Mouse (Mus musculus): ENCODE measurements around the gene Rab15. TPM values are rescaled to one million over a fixed set of nuclear protein-coding genes. Genes with fewer than 3 reads are reported as not detected.

Gene Rab15
- polyA plus RNA-seq, 1 experiment from 2014 or later = 6.3 TPM

DNA sequence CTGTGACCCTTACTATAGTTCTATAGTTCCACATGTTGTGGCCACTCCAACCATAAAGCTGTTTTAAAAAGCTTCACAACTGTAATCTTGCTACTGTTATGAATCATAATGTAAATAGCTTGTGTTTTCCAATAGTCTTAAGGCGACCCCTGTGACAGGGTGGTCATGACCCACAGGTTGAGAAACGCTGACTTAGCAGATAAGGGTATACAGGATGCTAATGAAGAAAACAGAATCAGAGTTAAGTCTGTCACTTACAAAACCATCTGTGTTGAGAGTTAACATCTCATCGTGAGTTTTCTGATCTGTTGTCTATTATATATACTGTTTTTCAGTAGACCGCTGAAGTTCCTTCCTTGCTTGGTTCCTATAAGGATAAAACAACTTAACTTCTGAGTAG lies 16.6 kb upstream of the Rab15 start:
- no peaks in the 10 kb centered on the region for H3K36me3 ChIP-seq
- 89% methylated on average over 4 of the region's 4 CpGs for WGBS

DNA sequence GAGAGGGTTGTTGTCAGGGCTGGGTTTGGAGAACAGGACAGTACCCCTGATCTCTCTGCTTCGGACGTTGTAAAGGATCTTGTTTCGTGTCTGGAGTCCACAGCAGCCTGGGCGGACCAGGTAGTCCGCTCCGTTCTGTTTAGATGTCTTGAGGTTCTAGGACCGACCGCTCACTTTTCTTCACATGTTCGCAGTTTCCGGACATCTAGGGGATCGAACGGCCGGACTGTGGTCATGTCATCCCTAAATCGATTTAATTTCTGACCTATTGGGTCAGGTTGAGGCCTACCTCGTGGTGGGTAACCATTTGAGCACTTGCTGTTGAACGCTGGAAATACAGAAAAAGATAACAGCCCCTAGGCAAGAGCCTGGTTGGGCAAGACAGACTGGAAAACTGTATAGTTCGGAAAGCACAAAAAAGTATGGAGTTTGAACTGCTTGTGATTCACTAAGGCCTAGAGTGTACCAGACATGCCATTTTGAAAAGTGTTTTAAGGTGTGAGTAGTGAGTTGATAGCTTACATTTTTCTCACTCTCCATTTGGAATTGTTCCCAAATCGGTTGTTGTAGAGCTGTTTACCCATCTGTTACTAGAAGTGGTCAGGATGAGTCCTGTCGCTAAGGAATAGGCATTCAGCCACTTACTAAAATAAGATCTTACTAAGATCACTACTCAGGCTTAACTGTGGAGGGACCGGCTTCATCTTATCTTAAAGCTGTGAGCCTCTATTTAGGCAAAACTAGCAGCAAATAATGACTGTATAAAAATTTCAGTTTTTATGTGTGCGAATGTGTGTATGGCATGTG lies 15.3 kb upstream of the Rab15 start:
- no peak for DNase-seq (ENCODE audit: low spot score)
- WGBS = 13% methylated on average over 21 of the region's 21 CpGs
- H3K4me3 ChIP-seq = peak overlapping the region; percentile 73
- H3K4me1 ChIP-seq = peaks cover 7% of the 10 kb centered on the region; the same call in 1 of the 2 replicates
- H3K9me3 ChIP-seq = no peaks in the 10 kb centered on the region
- H3K27ac ChIP-seq = peak overlapping the region; percentile 84
- H3K27me3 ChIP-seq (ENCODE audit: insufficient read depth, poor library complexity, severe bottlenecking) = no peaks in the 10 kb centered on the region
- H3K36me3 ChIP-seq = no peaks in the 10 kb centered on the region

More for the DNA sequence above, 16.6 kb upstream of the Rab15 start:
- no peak for DNase-seq (ENCODE audit: low spot score)
- Histone ChIP-seq H3K9me3 (no peaks in the 10 kb centered on the region), H3K4me1 (peaks cover 7% of the 10 kb centered on the region; the same call in 1 of the 2 replicates), H3K27me3 (ENCODE audit: insufficient read depth, poor library complexity, severe bottlenecking) (no peaks in the 10 kb centered on the region), H3K4me3 (no peak overlapping the region), H3K27ac (no peak overlapping the region)

- H3K27ac ChIP-seq = peak overlapping the region; percentile 84
- H3K36me3 ChIP-seq = no peaks in the 10 kb centered on the region
- no peaks in the 10 kb centered on the region for H3K9me3 ChIP-seq
- WGBS = under 1% methylated on average over 43 of the region's 43 CpGs
- no peaks in the 10 kb centered on the region for H3K27me3 ChIP-seq (ENCODE audit: insufficient read depth, poor library complexity, severe bottlenecking)
- H3K4me3 ChIP-seq = peak overlapping the region; percentile 73
- DNase-seq (ENCODE audit: low spot score) = peak; percentile 99
- peaks cover 7% of the 10 kb centered on the region; the same call in 1 of the 2 replicates for H3K4me1 ChIP-seq
These were observed 14.6 kb upstream of the Rab15 start for GRCm38 (mm10) chr12:76837101-76837843.

DNA sequence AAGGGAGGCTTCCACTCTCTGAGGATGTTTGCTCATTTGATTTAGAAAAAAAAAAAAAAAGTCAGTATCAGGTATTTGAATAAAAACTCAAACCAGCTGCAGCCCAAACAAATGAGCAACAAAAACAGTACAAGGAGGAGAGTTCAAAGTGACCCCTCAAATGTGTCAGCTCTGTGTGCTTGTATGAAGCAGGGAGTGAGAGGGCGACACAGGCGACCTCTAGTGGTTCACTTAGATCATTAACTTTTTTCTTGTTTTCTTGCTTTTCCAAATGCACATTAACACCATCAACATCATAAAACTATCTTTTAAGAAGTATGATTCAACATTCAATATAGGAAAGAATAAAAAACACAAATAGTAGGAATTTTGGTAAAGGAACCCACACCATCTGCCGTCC lies 10.0 kb upstream of the Rab15 start:
- no peaks in the 10 kb centered on the region for H3K27me3 ChIP-seq (ENCODE audit: insufficient read depth, poor library complexity, severe bottlenecking)
- DNase-seq (ENCODE audit: low spot score) = no peak
- 6% methylated on average over 3 of the region's 3 CpGs for WGBS
- H3K4me3 ChIP-seq = no peak overlapping the region
- H3K27ac ChIP-seq = no peak overlapping the region
- no peaks in the 10 kb centered on the region for H3K4me1 ChIP-seq
- H3K36me3 ChIP-seq = no peaks in the 10 kb centered on the region
- no peaks in the 10 kb centered on the region for H3K9me3 ChIP-seq

- DNase-seq (ENCODE audit: low spot score) = no peak
- Histone ChIP-seq H3K4me3 (no peak overlapping the region), H3K27me3 (ENCODE audit: insufficient read depth, poor library complexity, severe bottlenecking) (peaks cover 62% of the 10 kb centered on the region), H3K9me3 (no peaks in the 10 kb centered on the region), H3K36me3 (no peaks in the 10 kb centered on the region), H3K27ac (no peak overlapping the region), H3K4me1 (peaks cover 23% of the 10 kb centered on the region)
- WGBS = 60% methylated on average over 4 of the region's 4 CpGs
These were observed 2.6 kb upstream of the Rab15 start for GRCm38 (mm10) chr12:76825283-76825682.

GRCm38 (mm10) chr12:76822002-76822650 lies 582 bp downstream of the Rab15 start:
- no peaks in the 10 kb centered on the region for H3K9me3 ChIP-seq
- DNase-seq (ENCODE audit: low spot score) = no peak
- H3K27me3 ChIP-seq (ENCODE audit: insufficient read depth, poor library complexity, severe bottlenecking) = peaks cover 88% of the 10 kb centered on the region
- H3K27ac ChIP-seq = peak overlapping the region; percentile 84
- under 1% methylated on average over 63 of the region's 66 CpGs for WGBS
- H3K4me3 ChIP-seq = peak overlapping the region; percentile 82
- H3K4me1 ChIP-seq = peaks cover 26% of the 10 kb centered on the region
- H3K36me3 ChIP-seq = no peaks in the 10 kb centered on the region

DNA sequence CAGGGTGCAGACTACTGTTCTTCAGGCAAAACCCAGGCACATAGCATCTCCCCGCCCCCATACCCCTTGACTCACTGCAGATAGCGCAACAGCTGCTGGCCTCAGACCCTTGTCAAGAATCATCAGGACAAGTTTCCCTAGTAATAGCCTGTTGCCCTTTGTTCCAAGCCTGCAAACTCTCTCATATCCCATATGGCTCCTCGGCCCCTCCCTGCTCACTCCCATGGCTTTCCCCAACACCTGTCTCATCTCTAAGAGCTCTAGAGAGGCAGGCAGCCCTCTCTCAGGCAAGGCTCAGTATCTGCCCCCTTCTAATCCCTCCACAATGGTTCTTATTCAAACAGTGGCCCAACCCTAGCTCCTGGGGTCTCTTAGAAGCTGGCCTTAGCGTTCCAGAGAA lies 2.1 kb downstream of the Rab15 start:
- WGBS = 44% methylated on average over 4 of the region's 4 CpGs
- peaks cover 26% of the 10 kb centered on the region for H3K4me1 ChIP-seq
- no peaks in the 10 kb centered on the region for H3K9me3 ChIP-seq
- DNase-seq (ENCODE audit: low spot score) = no peak
- peaks cover 89% of the 10 kb centered on the region for H3K27me3 ChIP-seq (ENCODE audit: insufficient read depth, poor library complexity, severe bottlenecking)
- no peaks in the 10 kb centered on the region for H3K36me3 ChIP-seq
- H3K27ac ChIP-seq = 0 out of 2 replicates have a peak overlapping the region, but pooled peaks have one; percentile 6
- H3K4me3 ChIP-seq = no peak overlapping the region

DNA sequence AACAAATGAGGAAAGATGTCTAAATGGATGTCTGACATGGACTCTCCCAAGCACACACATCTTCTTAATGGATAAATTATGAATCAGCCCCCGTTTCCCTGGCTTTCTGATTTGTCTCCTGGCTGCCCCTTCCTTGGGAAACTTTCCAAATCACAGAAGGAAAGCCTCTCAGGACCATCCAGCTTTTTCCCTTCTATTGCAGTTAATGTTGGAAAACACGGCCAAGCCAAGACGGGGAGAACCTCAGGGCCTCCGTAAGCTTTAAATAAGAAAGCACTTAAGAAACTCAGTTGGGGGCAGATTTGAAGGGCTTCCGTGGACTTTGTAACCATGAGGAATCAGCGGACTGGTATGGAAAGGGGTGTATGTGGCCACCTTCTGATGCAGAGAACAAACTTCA lies 2.9 kb downstream of the Rab15 start:
- WGBS = 80% methylated on average over 6 of the region's 6 CpGs
- H3K27ac ChIP-seq = no peak overlapping the region
- H3K4me1 ChIP-seq = peaks cover 26% of the 10 kb centered on the region
- peaks cover 83% of the 10 kb centered on the region for H3K27me3 ChIP-seq (ENCODE audit: insufficient read depth, poor library complexity, severe bottlenecking)
- DNase-seq (ENCODE audit: low spot score) = no peak
- no peaks in the 10 kb centered on the region for H3K9me3 ChIP-seq
- no peaks in the 10 kb centered on the region for H3K36me3 ChIP-seq
- no peak overlapping the region for H3K4me3 ChIP-seq

- DNase-seq (ENCODE audit: low spot score) = no peak
- WGBS = 83% methylated on average over 9 of the region's 9 CpGs
- Histone ChIP-seq H3K27ac (0 out of 2 replicates have a peak overlapping the region, but pooled peaks have one; percentile 3), H3K4me1 (peaks cover 23% of the 10 kb centered on the region), H3K9me3 (no peaks in the 10 kb centered on the region), H3K4me3 (no peak overlapping the region), H3K36me3 (no peaks in the 10 kb centered on the region), H3K27me3 (ENCODE audit: insufficient read depth, poor library complexity, severe bottlenecking) (peaks cover 74% of the 10 kb centered on the region)
These were observed 3.8 kb downstream of the Rab15 start for GRCm38 (mm10) chr12:76818908-76819307.

- WGBS = 64% methylated on average over 4 of the region's 4 CpGs
- DNase-seq (ENCODE audit: low spot score) = no peak
- H3K27me3 ChIP-seq (ENCODE audit: insufficient read depth, poor library complexity, severe bottlenecking) = peaks cover 66% of the 10 kb centered on the region
These were observed 4.6 kb downstream of the Rab15 start for GRCm38 (mm10) chr12:76818120-76818519.

GRCm38 (mm10) chr12:76817176-76817575 lies 5.5 kb downstream of the Rab15 start:
- WGBS = 64% methylated on average over 4 of the region's 4 CpGs
- no peak for DNase-seq (ENCODE audit: low spot score)
- H3K27ac ChIP-seq = no peak overlapping the region
- H3K4me1 ChIP-seq = peaks cover 20% of the 10 kb centered on the region
- no peaks in the 10 kb centered on the region for H3K9me3 ChIP-seq
- peaks cover 57% of the 10 kb centered on the region for H3K27me3 ChIP-seq (ENCODE audit: insufficient read depth, poor library complexity, severe bottlenecking)
- no peak overlapping the region for H3K4me3 ChIP-seq
- H3K36me3 ChIP-seq = no peaks in the 10 kb centered on the region

More at GRCm38 (mm10) chr12:76818120-76818519, 4.6 kb downstream of the Rab15 start:
- 0 out of 2 replicates have a peak overlapping the region, but pooled peaks have one; percentile 3 for H3K27ac ChIP-seq
- peaks cover 23% of the 10 kb centered on the region for H3K4me1 ChIP-seq
- no peaks in the 10 kb centered on the region for H3K36me3 ChIP-seq
- H3K4me3 ChIP-seq = no peak overlapping the region
- no peaks in the 10 kb centered on the region for H3K9me3 ChIP-seq

DNA sequence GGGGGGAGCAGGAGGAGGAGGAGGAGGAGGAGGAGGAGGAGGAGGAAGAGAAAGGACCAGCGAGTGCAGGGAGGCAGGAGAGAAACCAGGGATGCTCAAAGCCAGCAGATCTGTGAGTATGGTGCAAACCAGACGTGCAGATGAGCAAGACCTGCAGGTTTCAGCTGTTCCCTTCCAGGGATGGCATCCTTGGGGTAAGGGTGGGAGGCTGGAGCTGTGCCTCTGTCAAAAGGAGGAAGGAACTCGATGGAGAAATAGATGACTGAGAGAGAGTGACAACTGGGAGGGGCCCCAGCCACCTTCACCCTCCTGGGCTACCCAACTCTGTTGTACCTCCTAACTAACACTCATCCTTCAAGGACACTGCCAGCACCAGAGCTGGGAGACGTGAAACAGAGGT lies 6.0 kb downstream of the Rab15 start:
- H3K4me1 ChIP-seq = peaks cover 16% of the 10 kb centered on the region; the same call in 1 of the 2 replicates
- no peak for DNase-seq (ENCODE audit: low spot score)
- H3K36me3 ChIP-seq = no peaks in the 10 kb centered on the region
- WGBS = 42% methylated on average over 4 of the region's 4 CpGs
- no peak overlapping the region for H3K27ac ChIP-seq
- H3K27me3 ChIP-seq (ENCODE audit: insufficient read depth, poor library complexity, severe bottlenecking) = peaks cover 52% of the 10 kb centered on the region
- H3K9me3 ChIP-seq = no peaks in the 10 kb centered on the region
- no peak overlapping the region for H3K4me3 ChIP-seq
